Mouse (Mus musculus) A20 (cell line): ENCODE results near the gene Uox.

Source experiments
- DNase-seq: peaks from one replicate; pipeline ENCODE4 v3.0.0-alpha.2; 2011; ENCODE audit warnings: low read depth, low spot score

Gene Uox

GRCm38 (mm10) chr3:146570148-146570782, at the start of gene Uox:
TSS of gene Uox (plus strand) at chr3:146570426.
- no peak for DNase-seq

DNA sequence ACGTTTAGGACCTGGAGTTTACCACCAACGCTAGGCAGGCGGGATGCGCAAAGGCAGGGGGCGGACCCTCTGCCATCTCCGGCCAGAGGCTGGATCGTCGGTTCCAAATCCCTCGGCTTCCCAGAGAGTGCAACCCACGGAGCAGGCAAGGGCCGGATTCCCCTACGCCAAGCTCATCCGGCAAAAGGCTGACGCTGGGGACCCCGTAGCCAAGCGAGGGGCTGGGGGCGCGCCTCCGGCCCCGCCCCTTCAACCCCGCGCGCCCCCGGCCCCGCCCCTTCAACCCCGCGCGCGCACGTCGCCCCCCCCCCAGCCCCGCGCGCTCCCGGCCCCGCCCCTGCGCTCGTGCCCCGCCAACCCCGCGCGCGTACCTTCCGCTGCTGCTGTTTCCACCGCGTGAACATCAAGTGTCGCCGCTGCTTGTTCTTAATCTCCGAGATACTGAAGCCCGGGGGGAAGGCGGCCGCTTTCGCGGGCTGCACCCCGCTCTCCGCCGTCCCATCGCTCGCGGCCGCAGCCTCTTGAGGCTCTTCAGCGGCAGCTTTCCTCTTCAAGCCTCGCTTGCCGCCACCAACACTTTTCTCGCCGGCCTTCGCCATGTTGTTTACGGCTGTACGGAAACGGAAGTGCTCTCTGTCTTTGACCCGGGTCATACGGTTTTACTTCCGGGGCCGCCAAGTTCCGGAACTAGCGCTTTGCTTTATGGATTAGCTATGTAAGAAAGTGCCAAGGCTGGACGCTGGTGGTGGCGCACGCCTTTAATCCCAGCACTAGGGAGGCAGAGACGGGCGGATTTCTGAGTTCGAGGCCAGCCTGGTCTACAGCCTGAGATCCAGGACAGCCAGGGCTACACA, 49.2 kb upstream of the Uox start, which contains the start of gene Rpf1:
TSS of gene Rpf1 (minus strand) at position 632 of the 854 bp plus-strand sequence.
- DNase-seq, result peak; percentile 96

DNA sequence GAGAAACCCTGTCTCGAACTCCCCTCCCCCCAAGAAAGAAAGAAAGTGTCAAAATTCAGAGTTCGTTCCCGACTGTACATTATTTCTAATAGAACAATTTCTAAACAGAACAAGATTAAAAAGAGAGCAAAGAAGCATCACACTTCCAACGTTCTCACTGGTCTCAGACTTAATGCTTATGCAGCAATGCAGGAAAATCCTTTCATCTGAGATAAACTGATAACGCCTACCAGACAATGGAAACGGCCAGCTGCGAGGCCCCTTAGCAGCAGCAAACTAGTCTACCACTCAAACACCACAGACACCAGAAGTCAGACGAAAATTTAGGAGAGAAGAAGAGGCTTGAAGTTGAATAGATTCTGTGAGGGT, 48.6 kb upstream of the Uox start:
- no peak for DNase-seq

DNA sequence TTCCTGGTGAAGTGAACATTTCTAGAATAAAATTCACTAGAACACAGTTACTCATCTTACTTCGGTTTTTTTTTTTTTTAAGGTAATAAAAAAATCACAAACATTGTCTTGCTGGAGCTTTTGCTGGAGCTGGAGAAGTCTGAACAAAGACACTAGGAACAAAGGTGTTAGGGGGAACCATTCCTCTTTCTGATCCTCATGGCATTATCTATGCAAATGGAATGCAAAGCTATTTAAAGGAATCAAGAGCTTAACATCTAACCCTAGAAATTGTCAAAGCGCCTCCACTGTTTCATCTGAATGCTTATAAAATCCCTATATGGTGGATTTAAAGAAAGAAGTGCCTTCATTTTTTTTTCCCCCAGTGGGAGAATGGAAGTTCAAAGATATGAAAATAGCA, 41.9 kb upstream of the Uox start:
- no peak for DNase-seq

DNA sequence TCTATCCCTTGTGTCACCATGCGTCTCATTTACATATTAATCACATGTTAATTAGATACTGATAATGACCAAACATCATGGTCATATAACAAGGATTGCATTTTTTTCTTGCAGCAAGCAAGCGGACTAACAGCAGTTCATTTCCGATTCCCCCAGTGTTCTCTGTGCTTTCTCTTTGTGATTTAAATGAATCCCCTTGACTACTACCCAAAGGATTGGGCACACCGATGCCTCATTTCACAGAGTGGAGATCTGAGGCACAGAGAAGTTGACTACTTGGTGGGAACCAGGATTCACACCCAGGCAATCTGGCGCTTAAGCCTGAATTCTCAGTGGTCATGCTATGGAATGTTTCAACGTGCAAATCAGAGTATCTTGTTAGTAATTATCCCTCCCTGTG, 35.2 kb upstream of the Uox start:
- DNase-seq, result no peak

- DNase-seq, result no peak
Measured at GRCm38 (mm10) chr3:146540521-146541273, 29.5 kb upstream of the Uox start.

DNA sequence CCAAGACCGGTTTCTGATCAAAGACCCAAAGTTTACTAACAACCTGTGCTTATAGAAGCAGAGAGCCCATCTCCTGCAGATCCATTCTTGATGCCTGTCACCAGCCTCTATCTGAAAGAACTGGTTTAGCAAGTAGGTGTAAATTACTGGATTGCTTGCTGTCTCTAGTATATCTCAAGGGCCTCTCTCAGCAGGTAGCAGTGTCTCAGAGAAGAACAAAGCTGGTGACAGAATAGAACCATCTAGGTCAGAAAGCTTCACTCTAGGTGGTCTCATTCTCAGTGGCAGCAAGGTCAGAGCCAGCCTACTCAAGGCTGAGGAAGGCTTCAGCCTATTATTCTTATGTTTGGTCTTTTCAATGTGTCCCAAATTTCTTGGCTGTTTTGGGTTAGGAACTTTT, 26.6 kb upstream of the Uox start:
- no peak for DNase-seq

DNA sequence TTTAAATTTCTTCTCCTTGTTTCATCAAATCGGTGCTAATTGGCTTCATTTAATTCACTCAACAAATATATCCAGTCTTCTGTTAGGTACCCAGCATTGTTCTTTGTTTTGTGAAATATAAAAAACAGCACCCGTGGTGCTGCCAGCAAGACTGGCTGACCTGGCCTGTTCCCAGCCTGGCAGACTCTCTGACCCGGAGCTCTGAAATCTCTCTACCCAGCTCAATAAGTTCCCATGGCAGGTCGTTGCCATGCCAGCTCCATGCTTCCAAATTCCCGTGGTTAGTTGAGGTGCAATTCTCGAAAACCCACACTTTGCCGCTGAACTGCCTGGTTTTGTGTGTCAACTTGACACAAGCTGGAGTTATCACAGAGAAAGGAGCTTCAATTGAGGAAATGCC, 15.4 kb upstream of the Uox start:
- DNase-seq, result no peak

GRCm38 (mm10) chr3:146556567-146556966, 13.7 kb upstream of the Uox start:
- DNase-seq, result no peak

- DNase-seq, result no peak
Measured at GRCm38 (mm10) chr3:146557507-146557906, 12.7 kb upstream of the Uox start.

DNA sequence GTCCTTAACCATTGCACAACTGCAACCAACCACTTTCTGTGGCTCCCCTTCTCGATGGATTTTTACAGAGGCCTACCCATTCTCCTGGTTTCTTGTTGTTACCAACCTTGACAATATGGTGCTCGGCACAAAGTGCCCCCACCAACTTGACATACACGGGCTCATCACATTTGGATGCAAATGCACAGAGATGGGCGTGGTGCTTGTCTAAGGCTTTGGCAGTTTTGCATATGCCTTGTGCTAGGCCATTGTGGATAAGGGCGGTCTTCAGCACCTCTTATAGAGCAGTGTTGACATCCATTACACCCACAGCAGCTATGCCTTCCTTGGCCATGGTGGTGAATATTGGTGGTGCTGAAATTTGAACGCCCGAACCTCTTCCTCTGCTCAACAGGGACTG, 7.3 kb upstream of the Uox start:
- no peak for DNase-seq

DNA sequence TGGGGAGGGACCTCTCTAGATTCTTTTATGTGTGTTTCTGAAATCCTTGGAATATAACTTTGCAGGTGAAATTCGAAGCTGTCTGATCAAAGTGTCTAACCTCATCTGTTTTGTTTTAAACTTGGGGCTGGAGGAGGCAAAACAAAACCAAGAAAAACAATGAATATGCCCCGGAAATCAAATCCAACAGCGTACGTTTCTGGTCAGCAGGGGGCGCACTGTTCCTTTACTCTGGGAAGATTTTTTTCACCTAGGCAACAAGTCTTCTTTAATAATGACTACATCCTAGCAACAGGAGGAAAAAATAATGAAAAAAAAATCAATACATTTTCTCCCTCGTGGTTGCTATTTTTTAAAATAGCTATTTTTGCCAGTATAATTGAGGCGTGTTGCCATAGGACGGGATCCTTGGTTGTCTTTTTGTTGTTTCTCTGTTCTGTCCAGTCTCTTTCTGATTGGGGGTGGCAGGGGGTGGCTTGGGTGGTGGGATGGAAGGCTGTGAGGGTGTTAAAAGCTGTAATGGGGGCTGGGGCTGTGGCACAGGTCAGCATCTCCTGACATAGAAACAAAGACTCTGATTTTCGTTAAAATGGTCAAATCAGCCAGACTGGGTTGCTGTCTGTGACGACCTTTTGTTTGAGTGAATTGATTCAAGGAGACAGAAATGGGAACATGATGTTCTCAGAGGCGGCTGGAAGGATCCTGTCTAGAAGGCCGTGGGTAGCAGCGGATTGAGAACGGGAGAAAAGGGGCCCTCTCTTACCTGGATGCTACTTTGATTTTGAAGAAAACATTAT, 5.8 kb upstream of the Uox start:
- peak; percentile 75 for DNase-seq

GRCm38 (mm10) chr3:146565065-146565411, 5.2 kb upstream of the Uox start:
- DNase-seq, result no peak

DNA sequence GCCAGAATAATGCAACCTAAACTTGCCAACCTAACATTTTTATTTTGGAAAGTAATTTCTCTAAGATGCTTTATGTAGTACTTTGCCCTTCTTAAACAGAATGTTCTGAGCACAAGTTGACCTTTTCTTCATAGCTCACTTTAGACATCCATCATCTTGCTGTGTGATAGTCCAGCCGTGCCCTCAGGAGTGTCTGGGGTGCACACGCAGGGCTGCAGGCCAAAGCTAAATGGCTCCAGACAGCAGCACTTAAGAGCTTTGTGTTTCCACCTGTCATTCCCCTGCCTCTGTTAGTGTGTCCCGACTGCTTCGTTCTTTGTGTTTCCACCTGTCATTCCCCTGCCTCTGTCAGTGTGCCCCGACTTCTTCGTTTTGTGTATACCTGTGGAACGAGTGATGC, 2.9 kb upstream of the Uox start:
- DNase-seq, result no peak

DNA sequence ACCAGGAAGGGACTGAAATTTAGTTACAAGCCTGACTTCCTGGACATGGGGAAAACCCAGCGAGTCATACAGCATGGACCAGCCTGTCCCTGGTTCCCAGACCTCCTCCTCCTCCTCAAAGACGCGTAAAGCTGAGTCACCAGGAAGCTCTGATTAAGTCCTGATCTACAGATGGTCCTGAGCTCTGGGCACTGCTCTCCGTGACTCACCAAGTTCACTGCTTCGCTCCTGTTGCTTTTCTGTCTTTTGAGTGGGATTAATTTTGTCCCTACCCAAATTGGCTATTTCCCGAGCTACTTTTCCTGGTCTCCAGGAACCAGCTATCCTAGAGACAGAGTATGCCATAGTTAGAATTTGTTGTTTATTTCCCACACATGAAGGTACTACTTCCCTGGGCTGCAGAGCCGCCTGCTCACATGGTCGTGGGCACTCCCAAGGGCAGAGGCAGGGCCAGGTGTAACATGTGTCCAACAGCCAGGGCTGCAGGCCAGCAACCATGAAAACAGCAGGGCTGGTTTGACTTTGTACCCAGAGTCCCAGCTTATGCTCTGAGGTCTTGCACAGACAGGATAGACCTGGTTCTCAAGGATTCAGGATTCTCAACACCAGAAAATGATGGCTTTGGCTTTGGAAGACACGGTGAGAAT, 2.2 kb upstream of the Uox start:
- DNase-seq, result no peak

GRCm38 (mm10) chr3:146569594-146569993, 632 bp upstream of the Uox start:
- DNase-seq, result no peak

- DNase-seq, result no peak
Measured at GRCm38 (mm10) chr3:146570939-146571338, 713 bp downstream of the Uox start.

- no peak for DNase-seq
Measured at GRCm38 (mm10) chr3:146571341-146571740, 1.1 kb downstream of the Uox start.

- DNase-seq, result no peak
Measured at GRCm38 (mm10) chr3:146577591-146577990, 7.4 kb downstream of the Uox start.

DNA sequence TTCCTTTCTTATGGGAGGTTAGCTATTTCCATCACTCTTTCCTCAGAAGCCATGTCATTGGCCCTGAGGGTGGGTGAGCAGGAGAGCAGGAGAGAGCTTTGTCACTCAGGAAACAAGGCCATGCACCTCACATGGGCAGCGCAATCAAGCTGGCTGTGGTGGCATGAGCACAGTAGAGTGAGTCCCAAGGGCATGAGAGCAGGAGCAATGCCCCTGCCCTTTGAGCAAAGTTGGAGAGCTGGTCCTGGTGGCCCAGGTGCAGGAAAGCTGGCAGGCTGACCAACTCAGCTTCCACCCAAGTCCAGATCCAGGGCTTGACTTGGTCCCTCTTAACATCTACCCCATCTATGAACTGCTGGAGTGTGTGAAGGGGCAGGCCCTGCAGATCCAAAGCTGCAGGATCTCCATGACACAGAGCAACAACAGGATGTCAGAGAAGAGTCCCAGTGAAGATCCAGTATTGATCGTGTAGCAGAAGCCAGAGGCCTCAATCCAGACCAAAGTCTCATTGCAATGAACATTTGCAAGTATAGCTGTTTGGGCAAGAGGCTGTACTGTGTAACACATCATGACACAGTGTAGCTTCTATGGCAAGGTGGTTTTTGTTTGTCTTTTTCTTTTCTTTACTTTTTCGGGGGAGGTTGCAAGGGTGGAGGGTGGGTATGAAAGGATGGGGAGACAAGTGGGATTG, 10.0 kb downstream of the Uox start:
- DNase-seq, result no peak

GRCm38 (mm10) chr3:146583478-146583877, 13.3 kb downstream of the Uox start:
- no peak for DNase-seq
